8 mouse cellular contexts compared by ENCODE assay signal in the genomic region with DNA sequence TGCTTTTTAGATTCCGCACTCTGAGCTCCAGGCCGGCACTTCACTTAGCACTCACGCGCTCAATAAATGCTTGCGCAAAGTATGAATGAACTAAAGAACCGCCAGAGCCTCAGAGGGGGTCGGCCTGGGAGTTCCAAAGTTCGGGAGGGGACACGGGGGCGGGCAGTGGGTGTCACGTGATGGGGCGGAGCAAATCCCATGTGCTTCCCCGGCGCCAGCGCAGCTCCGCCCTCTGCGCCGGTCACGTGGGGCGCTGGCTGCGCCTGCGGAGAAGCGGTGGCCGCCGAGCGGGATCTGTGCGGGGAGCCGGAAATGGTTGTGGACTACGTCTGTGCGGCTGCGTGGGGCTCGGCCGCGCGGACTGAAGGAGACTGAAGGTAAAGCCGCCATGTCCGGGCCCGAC. TPM values are rescaled to one million over a fixed set of nuclear protein-coding genes. Genes with fewer than 3 reads are reported as not detected.
DNase-seq lines count a peak whose midpoint lies in the region; ATAC-seq and TF ChIP-seq lines count a peak whose summit lies in the region.

No protein-coding gene starts in this region.

- intact Hi-C loops in heart, postnatal 14 days (cut with DNase I): no loop called here

- no peaks in the 10 kb centered on the region for H3K27me3 ChIP-seq in ES-Bruce4 (ENCODE audit: control insufficient read depth, insufficient read depth, low read length, poor library complexity, severe bottlenecking)
- H3K27me3 ChIP-seq in forebrain, embryonic 14.5 days (replicated peaks; ENCODE audit: control insufficient read depth, insufficient read depth, low read length): no peaks in the 10 kb centered on the region
- H3K27me3 ChIP-seq in neural tube, embryonic 15.5 days (replicated peaks): no peaks in the 10 kb centered on the region

- TF ChIP-seq EP300 in ES-Bruce4 (IDR thresholded peaks at IDR 0.05; ENCODE audit: insufficient read depth, low read depth, low read length): no peak

- TF ChIP-seq CTCF in ES-Bruce4 (IDR thresholded peaks at IDR 0.05; ENCODE audit: low read depth, low read length): no peak

- DNase-seq in forebrain, embryonic 14.5 days (ENCODE audit: low spot score): peak; percentile 97
- peak; percentile 98 for DNase-seq in heart, postnatal 14 days
- peak; percentile 95 for DNase-seq in layer of hippocampus, adult 11-12 months (ENCODE audit: low spot score)
- peak; percentile 96 to 97 for DNase-seq in lung, adult 18-20 months
- DNase-seq in testis, postnatal 14 days (ENCODE audit: low spot score): peak; percentile 96

- peak; percentile 45 for TF ChIP-seq POLR2A in ES-Bruce4 (IDR thresholded peaks at IDR 0.05; ENCODE audit: insufficient read depth, low read length)

- peaks cover 24% of the 10 kb centered on the region for H3K36me3 ChIP-seq in ES-Bruce4 (ENCODE audit: control insufficient read depth, insufficient read depth, low read length, poor library complexity, severe bottlenecking)
- H3K36me3 ChIP-seq in forebrain, embryonic 14.5 days (ENCODE audit: control insufficient read depth, insufficient read depth, low read length): peaks cover 28% of the 10 kb centered on the region
- peaks cover 28% of the 10 kb centered on the region for H3K36me3 ChIP-seq in neural tube, embryonic 15.5 days

- H3K4me1 ChIP-seq in ES-Bruce4 (ENCODE audit: control insufficient read depth, insufficient read depth, low read length): no peaks in the 10 kb centered on the region
- H3K4me1 ChIP-seq in forebrain, embryonic 14.5 days (ENCODE audit: control insufficient read depth, insufficient read depth, low read length): peaks cover 9% of the 10 kb centered on the region
- H3K4me1 ChIP-seq in neural tube, embryonic 15.5 days: peaks cover 23% of the 10 kb centered on the region

- peak overlapping the region; percentile 98 for H3K9ac ChIP-seq in ES-Bruce4 (ENCODE audit: low read depth, poor library complexity, severe bottlenecking)
- peak overlapping the region; percentile 96 for H3K9ac ChIP-seq in forebrain, embryonic 14.5 days (ENCODE audit: low read length)
- H3K9ac ChIP-seq in neural tube, embryonic 15.5 days (replicated peaks): peak overlapping the region; percentile 89

- ATAC-seq in cerebellum, adult (ENCODE audit: insufficient number of reproducible peaks, low FRiP score, low TSS enrichment): peak; percentile 94
- ATAC-seq in forebrain, embryonic 14.5 days: peak; percentile 98
- peak; percentile 98 for ATAC-seq in neural tube, embryonic 15.5 days (ENCODE audit: low FRiP score)

- peak overlapping the region; percentile 89 for H3K4me3 ChIP-seq in ES-Bruce4 (ENCODE audit: low read depth, low read length)
- peak overlapping the region; percentile 92 for H3K4me3 ChIP-seq in forebrain, embryonic 14.5 days (ENCODE audit: low read depth, low read length)
- H3K4me3 ChIP-seq in neural tube, embryonic 15.5 days (replicated peaks): peak overlapping the region; percentile 94

- H3K9me3 ChIP-seq in ES-Bruce4 (replicated peaks; ENCODE audit: control insufficient read depth, insufficient read depth, low read length, poor library complexity, severe bottlenecking): no peaks in the 10 kb centered on the region
- no peaks in the 10 kb centered on the region for H3K9me3 ChIP-seq in forebrain, embryonic 14.5 days (replicated peaks; ENCODE audit: control insufficient read depth, low read length)
- H3K9me3 ChIP-seq in neural tube, embryonic 15.5 days (replicated peaks): no peaks in the 10 kb centered on the region

- 0 out of 2 replicates have a peak overlapping the region, but pooled peaks have one; percentile 53 for H3K27ac ChIP-seq in ES-Bruce4 (ENCODE audit: insufficient read depth, low read length)
- H3K27ac ChIP-seq in forebrain, embryonic 14.5 days (ENCODE audit: low read depth, low read length): peak overlapping the region; percentile 87
- peak overlapping the region; percentile 87 for H3K27ac ChIP-seq in neural tube, embryonic 15.5 days (replicated peaks)

- H3K4me2 ChIP-seq in forebrain, embryonic 14.5 days (ENCODE audit: low read length): peak overlapping the region; percentile 93
- peak overlapping the region; percentile 97 for H3K4me2 ChIP-seq in neural tube, embryonic 15.5 days

- WGBS in forebrain, embryonic 14.5 days: 4% methylated on average over 20 of the region's 38 CpGs
- WGBS in neural tube, embryonic 15.5 days: under 1% methylated on average over 31 of the region's 38 CpGs

RNA-seq across cellular contexts. Expression of a gene that starts 4.4 kb away (rescaled TPM):
- polyA plus RNA-seq in ES-Bruce4 (2011; ENCODE audit: insufficient read depth, insufficient read length, low read depth, missing spikeins): 462 and 483 TPM in 2 replicates
- 97.6 and 109 TPM in 2 replicates for polyA plus RNA-seq in forebrain, embryonic 14.5 days (2014; fragmentation: Nextera tagmentation; extraction: Ambion mirVana)
- total RNA-seq in heart, postnatal 14 days (2021): 100 to 1,000 TPM; 329 to 343 TPM
- polyA plus RNA-seq in neural tube, embryonic 15.5 days (2015; fragmentation: Nextera tagmentation; extraction: Ambion mirVana): 130 and 142 TPM in 2 replicates

RNA-seq across cellular contexts. Expression of a gene that starts 20.5 kb away (rescaled TPM):
- polyA plus RNA-seq in ES-Bruce4 (2011; ENCODE audit: insufficient read depth, insufficient read length, low read depth, missing spikeins): 5.9 and 7.1 TPM in 2 replicates
- 51.5 and 55.5 TPM in 2 replicates for polyA plus RNA-seq in forebrain, embryonic 14.5 days (2014; fragmentation: Nextera tagmentation; extraction: Ambion mirVana)
- total RNA-seq in heart, postnatal 14 days (2021): 10 to 100 TPM; 26.6 to 29.8 TPM
- 42.2 and 48.6 TPM in 2 replicates for polyA plus RNA-seq in neural tube, embryonic 15.5 days (2015; fragmentation: Nextera tagmentation; extraction: Ambion mirVana)

RNA-seq across cellular contexts. Expression of a gene that starts 21.0 kb away (rescaled TPM):
- polyA plus RNA-seq in ES-Bruce4 (2011; ENCODE audit: insufficient read depth, insufficient read length, low read depth, missing spikeins): 276 and 288 TPM in 2 replicates
- 354 and 377 TPM in 2 replicates for polyA plus RNA-seq in forebrain, embryonic 14.5 days (2014; fragmentation: Nextera tagmentation; extraction: Ambion mirVana)
- total RNA-seq in heart, postnatal 14 days (2021): 100 to 1,000 TPM; 191 to 193 TPM
- 340 and 342 TPM in 2 replicates for polyA plus RNA-seq in neural tube, embryonic 15.5 days (2015; fragmentation: Nextera tagmentation; extraction: Ambion mirVana)

RNA-seq across cellular contexts. Expression of a gene that starts 42.9 kb away (rescaled TPM):
- 3.4 and 3.6 TPM in 2 replicates for polyA plus RNA-seq in ES-Bruce4 (2011; ENCODE audit: insufficient read depth, insufficient read length, low read depth, missing spikeins)
- 5.3 and 6.0 TPM in 2 replicates for polyA plus RNA-seq in forebrain, embryonic 14.5 days (2014; fragmentation: Nextera tagmentation; extraction: Ambion mirVana)
- under 1 TPM; 0.34 to 0.86 TPM for total RNA-seq in heart, postnatal 14 days (2021)
- 17.6 and 20.4 TPM in 2 replicates for polyA plus RNA-seq in neural tube, embryonic 15.5 days (2015; fragmentation: Nextera tagmentation; extraction: Ambion mirVana)

RNA-seq across cellular contexts. Expression of a gene that starts 45.0 kb away (rescaled TPM):
- 90.6 and 94.5 TPM in 2 replicates for polyA plus RNA-seq in ES-Bruce4 (2011; ENCODE audit: insufficient read depth, insufficient read length, low read depth, missing spikeins)
- polyA plus RNA-seq in forebrain, embryonic 14.5 days (2014; fragmentation: Nextera tagmentation; extraction: Ambion mirVana): 112 and 126 TPM in 2 replicates
- total RNA-seq in heart, postnatal 14 days (2021): 10 to 100 TPM; 10.2 TPM
- 90.9 and 95.4 TPM in 2 replicates for polyA plus RNA-seq in neural tube, embryonic 15.5 days (2015; fragmentation: Nextera tagmentation; extraction: Ambion mirVana)

Comparison
In these comparisons a context has a peak if more than half of its experiments do, and no peak if none do; other contexts are left out.
1. Peak in every context shown above with its lines: DNase-seq, ATAC-seq, H3K4me3 ChIP-seq and H3K27ac ChIP-seq.